Mouse (Mus musculus): ENCODE results near the gene Adm.
"Not testable (repeated sequence)": the region's sequence is repeated elsewhere in the genome, so short reads cannot be mapped to it uniquely, and the experiment has no call there.

The Adm gene

DNA sequence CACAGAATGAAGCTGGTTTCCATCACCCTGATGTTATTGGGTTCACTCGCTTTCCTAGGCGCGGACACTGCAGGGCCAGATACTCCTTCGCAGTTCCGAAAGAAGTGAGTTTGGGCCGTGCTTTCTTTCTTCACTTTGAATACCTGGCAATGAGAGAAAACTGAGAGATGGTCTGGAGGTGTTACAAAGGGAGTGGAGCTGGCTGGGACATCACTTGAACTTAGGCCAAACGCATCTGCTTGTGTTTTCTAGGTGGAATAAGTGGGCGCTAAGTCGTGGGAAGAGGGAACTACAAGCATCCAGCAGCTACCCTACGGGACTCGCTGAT lies 776 bp downstream of the Adm start:
- ATAC-seq (ENCODE audit: insufficient number of reproducible peaks, low FRiP score, low TSS enrichment), result no peak

- ATAC-seq (ENCODE audit: insufficient number of reproducible peaks, low FRiP score, low TSS enrichment), result no peak
Observed at GRCm38 (mm10) chr7:110628611-110629354, 1.3 kb downstream of the Adm start.

DNA sequence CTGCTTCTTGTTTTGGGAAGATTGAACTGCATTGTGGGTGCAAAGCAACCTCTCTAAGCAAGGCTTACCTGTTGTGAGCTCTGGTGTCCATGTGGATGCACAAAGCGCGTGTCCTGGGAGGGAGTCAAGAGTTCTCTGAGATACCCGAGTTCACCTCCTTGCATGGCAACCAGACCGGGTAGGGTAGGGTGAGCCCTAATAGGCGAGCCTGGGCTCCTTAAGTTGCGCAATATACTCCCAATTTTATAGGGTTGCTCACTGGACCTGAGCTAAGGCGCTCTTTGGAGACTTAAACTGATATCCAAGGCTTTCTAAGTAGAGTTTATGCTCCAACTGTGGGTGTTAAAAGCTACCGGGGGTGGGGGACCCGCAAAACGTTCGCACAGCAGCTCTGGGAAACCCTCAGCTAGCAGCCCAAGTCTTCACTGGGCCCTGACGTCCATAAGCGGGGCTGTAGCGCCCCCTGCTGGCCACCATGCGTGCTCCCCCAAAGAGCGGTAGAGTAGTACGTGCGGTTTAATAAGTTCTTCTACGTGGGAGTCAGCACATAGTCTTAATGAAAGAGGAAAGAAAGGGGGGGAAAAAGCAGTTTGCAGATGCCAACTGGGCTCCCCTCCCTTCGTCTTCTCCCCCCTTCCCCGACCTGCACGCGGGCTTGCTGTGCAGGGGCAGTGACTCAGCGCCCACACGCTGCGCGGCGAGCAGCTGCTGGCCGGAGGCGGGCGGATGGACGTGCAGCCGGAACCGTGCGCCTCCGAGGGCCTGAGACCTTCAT lies 2.6 kb downstream of the Adm start:
- ATAC-seq (ENCODE audit: insufficient number of reproducible peaks, low FRiP score, low TSS enrichment), result peak; percentile 76

GRCm38 (mm10) chr7:110631136-110631888 lies 3.9 kb downstream of the Adm start:
- ATAC-seq (ENCODE audit: insufficient number of reproducible peaks, low FRiP score, low TSS enrichment), result no peak

- no peak for ATAC-seq (ENCODE audit: insufficient number of reproducible peaks, low FRiP score, low TSS enrichment)
Observed at GRCm38 (mm10) chr7:110635929-110636328, 8.5 kb downstream of the Adm start.

DNA sequence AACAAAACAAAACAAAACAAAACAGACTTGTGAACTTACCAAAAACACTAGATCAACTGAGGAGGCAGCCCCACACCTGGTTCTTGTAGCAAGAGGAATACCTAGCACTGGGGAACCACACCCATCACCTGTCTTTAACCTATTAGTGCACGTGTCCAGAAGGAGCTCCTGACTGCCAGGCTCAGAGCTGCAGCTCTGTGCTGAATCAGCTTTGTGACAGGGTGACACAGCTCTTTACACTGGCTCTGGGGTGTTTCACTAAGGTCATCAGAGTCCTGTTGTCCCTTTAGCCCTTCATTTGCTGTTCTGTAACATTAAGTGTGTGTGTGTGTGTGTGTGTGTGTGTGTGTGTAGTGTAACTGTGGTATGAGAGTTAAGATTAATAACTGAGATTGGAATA lies 9.1 kb downstream of the Adm start:
- no peak for ATAC-seq (ENCODE audit: insufficient number of reproducible peaks, low FRiP score, low TSS enrichment)

DNA sequence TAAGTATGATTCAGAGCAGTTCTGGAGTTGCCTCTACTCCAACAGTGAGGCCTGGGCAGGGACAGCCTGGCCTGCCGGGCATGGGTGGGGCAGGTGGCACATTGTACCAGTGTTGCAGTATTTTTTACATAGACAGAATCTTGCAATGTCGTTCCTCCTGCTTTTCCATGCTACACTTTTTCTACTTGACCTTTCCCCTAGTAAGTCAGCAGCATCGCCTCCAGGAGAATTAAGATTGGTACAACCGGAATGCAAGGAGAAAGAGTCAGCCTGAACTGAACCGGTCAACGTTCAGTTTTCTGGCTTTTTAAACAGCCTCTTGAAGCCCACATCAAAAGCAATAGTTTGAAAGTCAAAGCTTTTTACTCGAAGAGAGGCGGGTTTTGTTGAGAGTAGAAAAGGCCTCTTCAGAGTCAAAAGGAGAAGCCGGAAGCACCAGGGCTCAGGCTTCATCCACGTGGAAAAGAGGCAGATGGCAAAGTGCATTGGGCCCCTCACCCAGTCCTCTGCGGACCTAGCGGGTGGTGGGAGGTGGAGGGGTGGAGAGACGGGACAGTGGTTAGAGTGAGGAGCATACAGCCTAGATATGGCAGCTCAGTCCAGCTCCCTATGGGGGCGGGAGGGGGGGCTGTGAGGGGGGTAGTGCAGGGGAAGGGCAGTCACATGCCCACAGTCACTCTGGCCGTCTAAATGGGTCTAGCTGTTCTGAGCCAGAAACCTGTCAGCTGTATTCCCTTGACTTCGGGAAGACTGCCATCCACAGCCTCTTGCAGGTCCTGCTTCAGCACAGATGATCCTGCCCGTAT lies 11.0 kb downstream of the Adm start:
- ATAC-seq (ENCODE audit: insufficient number of reproducible peaks, low FRiP score, low TSS enrichment), result no peak

DNA sequence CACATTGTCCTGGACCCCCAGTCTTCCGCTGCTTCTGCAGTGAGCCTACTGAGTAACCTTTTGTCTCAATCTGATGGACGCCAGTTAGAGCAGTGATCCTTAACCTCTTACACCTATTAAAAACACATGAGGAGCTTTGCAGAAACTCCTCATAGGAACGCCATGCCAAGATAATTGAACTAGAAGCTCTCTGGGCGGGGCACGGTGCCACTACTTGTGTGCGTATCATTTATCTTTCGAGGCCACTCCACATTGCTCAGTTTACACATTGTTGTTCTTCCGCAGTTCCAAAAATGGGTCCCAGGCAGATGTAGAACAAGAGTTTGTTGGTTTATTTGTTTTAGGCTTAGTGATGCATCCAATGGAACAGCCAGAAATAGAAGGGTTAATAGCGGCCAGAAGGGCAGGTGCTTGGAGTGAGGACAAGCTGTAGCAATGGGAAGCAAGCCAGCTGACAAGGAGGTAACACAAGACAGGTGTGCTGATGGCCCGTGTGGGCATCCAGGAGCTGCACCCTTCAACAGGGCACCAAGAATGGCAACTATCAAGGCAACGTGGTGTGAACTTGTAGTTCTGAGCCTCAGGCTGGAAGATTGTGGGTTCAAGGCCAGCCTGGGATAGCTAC lies 11.9 kb downstream of the Adm start:
- ATAC-seq (ENCODE audit: insufficient number of reproducible peaks, low FRiP score, low TSS enrichment), result no peak

DNA sequence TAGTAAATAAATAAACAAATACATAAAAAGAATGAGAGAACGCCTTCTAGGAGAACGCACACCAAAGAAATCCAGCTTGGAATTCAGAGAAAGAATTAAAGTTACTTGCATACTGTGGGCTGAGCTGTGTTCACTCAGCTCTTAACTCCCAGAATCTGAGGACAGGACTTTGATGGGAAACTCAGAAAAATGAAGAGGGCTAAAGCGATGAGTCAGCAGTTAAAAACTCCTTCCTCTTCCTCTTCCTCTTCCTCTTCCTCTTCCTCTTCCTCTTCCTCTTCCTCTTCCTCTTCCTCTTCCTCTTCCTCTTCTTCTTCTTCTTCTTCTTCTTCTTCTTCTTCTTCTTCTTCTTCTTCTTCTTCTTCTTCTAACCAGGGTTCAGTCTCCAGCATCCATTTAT lies 12.5 kb downstream of the Adm start:
- ATAC-seq (ENCODE audit: insufficient number of reproducible peaks, low FRiP score, low TSS enrichment), result not testable (repeated sequence)

DNA sequence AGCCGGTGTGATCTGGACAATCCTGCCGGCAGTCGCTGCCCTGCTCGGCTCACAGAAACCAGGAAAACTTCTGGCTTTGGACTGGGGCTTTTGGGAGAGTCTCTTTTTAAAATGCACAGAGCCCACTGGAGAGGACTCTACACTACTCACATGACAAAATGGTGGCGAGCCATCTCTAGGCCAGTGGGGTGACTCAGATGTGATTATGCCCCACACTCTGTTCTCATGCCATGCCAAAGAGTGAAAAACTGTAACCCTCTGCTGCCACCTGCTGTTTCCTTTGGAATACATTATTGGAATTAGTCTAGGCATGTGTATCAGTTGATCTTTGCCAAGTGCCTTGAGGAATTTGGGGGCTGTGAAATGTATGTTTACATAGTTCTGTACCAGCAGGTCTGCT lies 17.9 kb downstream of the Adm start:
- peak; percentile 68; the same call in 1 of the 2 replicates for ATAC-seq (ENCODE audit: insufficient number of reproducible peaks, low FRiP score, low TSS enrichment)

DNA sequence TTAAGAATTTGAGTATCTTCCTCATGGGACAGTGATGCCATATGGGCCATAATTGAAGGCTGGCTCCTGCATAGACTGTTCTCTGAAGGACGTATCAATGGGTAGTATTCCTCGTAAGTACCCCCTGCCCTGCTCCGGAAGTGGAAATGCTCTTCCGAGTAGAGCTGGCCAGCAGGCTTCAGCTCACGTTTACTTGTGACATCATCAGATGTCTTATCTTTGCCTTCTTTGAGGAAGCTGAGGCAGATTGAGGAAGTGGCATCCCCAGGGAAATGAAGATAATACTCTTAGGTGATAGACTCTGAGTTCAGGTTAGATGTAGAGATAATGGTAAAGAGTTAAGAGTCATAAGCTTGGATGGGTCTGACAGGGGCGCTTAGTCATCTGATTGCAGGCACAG lies 18.4 kb downstream of the Adm start:
- no peak for ATAC-seq (ENCODE audit: insufficient number of reproducible peaks, low FRiP score, low TSS enrichment)

- no peak for ATAC-seq (ENCODE audit: insufficient number of reproducible peaks, low FRiP score, low TSS enrichment)
Observed at GRCm38 (mm10) chr7:110646611-110647407, 19.3 kb downstream of the Adm start.

DNA sequence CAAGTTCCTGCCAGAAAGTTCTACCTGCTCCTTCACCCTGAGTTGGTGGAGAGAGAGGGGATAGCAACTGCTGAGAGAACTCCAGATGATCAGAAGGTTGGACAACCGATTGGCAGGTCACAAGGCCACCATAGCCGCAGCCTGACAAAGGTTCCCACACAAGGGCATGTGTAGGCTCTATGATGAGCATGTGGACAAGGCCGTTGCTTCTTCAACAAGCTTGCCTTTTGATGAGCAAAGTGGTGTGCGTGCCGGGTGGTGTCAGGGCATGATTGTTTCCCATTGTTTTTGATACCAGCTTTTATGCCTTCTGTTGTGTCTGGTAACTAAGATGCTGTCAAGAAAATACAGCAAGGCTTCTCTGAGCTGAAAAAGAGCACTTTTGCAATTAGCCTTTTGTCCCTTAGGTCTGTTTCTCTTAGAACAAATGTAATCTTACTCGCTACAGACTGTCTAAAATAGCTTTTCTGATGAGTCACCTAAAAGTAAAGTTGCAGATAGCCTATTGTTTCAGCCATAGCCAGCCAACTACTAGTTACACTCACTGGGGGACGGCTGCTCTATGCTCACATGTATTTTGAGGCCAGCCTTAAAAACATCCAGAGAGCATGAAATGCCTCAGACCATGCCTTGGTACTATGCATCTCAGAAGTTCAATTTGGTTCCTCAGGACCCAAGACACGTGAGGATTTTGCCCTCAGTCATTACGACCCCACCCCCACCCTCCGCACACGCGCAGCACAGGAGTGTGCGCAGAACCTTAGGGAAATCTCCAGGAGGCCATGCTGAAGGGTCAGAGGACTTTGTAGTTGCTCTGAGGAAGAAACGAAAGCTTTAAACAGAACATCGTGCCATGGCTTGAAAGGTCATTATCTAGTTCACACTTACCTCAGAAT lies 20.3 kb downstream of the Adm start:
- ATAC-seq (ENCODE audit: insufficient number of reproducible peaks, low FRiP score, low TSS enrichment), result no peak

DNA sequence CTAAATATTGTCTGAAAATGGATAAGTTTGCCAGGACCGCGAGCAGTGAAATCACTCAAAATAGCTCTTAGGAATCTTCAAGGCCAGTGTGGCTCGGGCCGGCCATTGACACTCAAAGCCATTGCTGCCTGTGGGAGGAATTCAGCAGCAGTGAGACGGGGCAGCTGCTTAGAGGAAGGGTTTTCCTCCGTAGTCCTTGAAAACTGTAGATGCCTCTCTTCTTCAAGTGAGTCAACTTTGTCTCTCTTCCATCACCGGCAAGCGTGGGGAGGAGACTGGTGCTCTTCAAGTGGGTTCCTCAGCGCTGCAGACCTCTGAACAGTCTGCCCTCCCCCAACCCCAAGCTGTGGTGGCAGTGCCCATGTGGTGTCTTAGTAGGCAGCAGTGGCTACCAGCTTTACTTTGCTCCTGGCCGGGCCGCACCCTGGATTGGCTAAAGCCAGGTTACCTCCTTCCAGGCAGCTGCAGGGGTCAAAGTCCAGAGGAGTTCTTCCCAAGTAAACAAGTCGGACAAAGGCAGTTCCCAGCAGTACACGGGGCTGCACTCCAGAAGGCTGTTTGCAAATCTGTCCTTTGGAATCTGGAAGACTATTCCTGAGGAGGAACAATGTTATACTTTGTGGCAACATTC lies 21.1 kb downstream of the Adm start:
- ATAC-seq (ENCODE audit: insufficient number of reproducible peaks, low FRiP score, low TSS enrichment), result no peak

DNA sequence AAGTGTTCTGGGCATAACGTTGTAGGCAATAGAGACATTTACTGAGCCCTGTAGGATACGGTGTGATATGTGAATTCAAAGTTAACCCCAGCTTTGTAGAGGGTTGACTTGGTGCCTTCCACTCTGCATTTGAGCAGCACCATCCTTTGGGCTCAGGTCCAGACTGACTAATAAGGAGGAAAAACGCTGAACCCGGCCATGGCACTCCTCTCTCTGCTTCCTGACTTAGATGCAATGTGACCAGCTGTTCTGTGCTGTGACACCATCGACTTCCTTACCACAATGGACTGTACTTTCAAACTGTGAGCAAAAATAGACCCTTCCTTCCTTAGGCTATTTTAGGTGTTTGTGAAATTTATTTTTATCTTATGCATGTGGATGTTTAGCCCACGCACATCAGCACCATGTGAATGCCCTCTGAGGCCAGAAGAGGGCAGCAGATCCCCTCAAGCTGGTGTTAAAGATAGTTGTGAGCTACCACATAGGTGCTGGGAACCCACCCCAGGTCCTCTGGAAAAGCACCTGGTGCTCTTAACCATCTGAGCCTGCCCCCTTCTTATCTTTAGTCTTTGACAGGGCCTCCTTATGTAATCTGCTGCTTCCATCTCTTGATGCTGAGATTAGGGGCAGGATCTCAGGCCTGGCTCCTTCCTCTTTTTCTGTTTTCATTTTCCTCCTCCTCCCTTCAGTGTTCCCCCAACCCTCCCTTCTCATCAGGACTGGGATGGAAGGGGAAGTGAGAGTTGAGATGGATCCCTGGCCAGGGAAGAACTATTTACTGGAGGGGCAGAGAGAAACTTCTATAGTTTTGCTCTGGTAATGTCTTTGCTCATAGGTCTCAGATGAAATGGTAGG lies 21.9 kb downstream of the Adm start:
- ATAC-seq (ENCODE audit: insufficient number of reproducible peaks, low FRiP score, low TSS enrichment), result no peak

DNA sequence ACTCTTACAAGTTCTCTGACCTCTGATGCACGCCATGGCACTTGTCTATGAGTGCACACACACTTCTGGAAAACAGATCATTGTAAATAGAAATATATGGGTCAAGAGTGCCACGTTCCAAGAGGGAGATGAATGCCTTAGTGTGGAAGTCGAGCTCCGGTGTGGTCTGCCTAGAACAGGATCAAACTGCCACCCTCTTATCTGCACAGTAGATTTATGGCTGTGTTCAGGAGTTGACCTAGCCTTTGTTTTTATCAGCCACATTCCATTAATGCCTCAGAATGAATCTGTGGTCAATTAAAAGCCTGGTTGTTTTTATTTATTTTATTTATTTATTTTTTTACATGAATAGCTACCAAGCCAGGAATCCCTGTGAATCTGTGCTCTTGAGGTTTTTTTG lies 23.0 kb downstream of the Adm start:
- no peak for ATAC-seq (ENCODE audit: insufficient number of reproducible peaks, low FRiP score, low TSS enrichment)

DNA sequence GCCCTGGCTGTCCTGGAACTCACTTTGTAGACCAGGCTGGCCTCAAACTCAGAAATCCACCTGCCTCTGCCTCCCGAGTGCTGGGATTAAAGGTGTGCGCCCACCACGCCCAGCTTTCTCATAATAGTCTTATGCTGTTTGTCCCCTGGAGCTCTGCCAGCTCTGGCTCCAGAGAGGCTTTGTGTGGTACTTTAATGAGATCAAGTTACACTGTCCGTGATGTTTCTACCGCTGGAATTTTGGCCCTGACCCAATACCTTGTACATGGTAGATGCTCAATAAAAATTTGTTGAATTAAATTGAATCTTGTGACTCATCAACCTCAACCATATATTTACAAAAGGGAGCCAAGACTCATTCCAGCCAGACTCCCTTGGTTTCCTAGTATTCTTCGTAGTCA lies 23.6 kb downstream of the Adm start:
- ATAC-seq (ENCODE audit: insufficient number of reproducible peaks, low FRiP score, low TSS enrichment), result no peak
